Mouse (Mus musculus) kidney, adult 2 months (tissue): ENCODE data around the gene Blm. TPM values are rescaled to one million over a fixed set of nuclear protein-coding genes. Genes with fewer than 3 reads are reported as not detected.
"Not testable (repeated sequence)": the region's sequence is repeated elsewhere in the genome, so short reads cannot be mapped to it uniquely, and the experiment has no call there.

Experiments used
- DNase-seq: peaks from one replicate; pipeline ENCODE4 v3.0.0; 2021
- H3K27ac ChIP-seq: fragments of 200-500 bp; 2 replicates; pipeline ENCODE4 v1.5.1; 2012; ENCODE audit warnings: low read depth, low read length, control low read depth, inconsistent platforms; ENCODE audit not compliant: insufficient read depth
- H3K27me3 ChIP-seq: fragments of 200-500 bp; replicated peaks from 2 replicates; pipeline ENCODE4 v1.6.1; 2012; ENCODE audit warnings: mild to moderate bottlenecking, moderate library complexity, low read length, inconsistent platforms; ENCODE audit not compliant: control insufficient read depth, insufficient read depth
- H3K36me3 ChIP-seq: fragments of 200-500 bp; 2 replicates; pipeline ENCODE4 v1.6.1; 2012; ENCODE audit warnings: mild to moderate bottlenecking, moderate library complexity, low read length, inconsistent platforms; ENCODE audit not compliant: control insufficient read depth, insufficient read depth
- H3K4me1 ChIP-seq: fragments of 200-500 bp; 2 replicates; pipeline ENCODE4 v1.6.1; 2011; ENCODE audit warnings: low read length; ENCODE audit not compliant: control insufficient read depth, insufficient read depth
- H3K4me3 ChIP-seq: fragments of 200-500 bp; 2 replicates; pipeline ENCODE4 v1.5.1; 2011; ENCODE audit warnings: mild to moderate bottlenecking, low read depth, low read length, control low read depth; ENCODE audit not compliant: insufficient read depth
- CTCF ChIP-seq: fragments of 200-500 bp; conservative IDR thresholded peaks from 2 replicates; pipeline ENCODE4 v1.5.1; 2011; ENCODE audit warnings: low read depth, mild to moderate bottlenecking, control low read depth, low read length, moderate library complexity, mixed read lengths; ENCODE audit not compliant: insufficient read depth, insufficient read length
- POLR2A ChIP-seq: fragments of 200-500 bp; IDR thresholded peaks from one replicate; pipeline ENCODE4 v1.6.1; 2011; ENCODE audit warnings: low read depth, low read length, control low read depth
- WGBS: fragments of 180-500 bp; shearing (Covaris S2); methylation state at CpG from one replicate; pipeline ENCODE4 v1.1.7; 2018; 5-methylcytosine and 5-hydroxymethylcytosine counted together
- polyA plus RNA-seq: library from polyadenylated mRNA; depleted of rRNA; stranded (reverse); fragments of >200 nt; gene quantifications from 2 replicates; pipeline ENCODE4 v1.2.3, GENCODE M21; 2012

The Blm gene
- polyA plus RNA-seq, 1 experiment = 0.58 TPM

DNA sequence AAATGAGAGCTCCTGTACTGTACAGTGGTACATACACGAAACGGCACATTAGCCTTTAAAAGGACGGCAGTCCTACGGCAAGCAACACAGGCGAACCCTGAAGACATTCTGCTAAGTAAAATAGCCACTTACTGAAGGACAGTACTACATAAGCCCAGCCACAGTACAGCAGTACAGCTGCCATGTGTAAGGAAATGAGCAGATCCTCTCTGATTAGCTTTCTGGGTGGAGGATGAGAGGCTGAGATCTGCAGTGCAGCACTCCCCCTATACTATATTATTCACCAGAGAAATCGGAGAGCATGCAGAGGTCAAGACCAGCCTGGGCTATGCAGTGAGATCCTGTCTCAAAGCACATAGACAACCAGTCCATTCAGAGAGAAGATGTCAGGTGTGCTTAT is 3.8 kb downstream of the Blm start:
- WGBS = 81% methylated on average over 6 of the region's 6 CpGs
- Histone ChIP-seq H3K4me1 (no peaks in the 10 kb centered on the region), H3K27me3 (no peaks in the 10 kb centered on the region), H3K27ac (no peak overlapping the region), H3K36me3 (no peaks in the 10 kb centered on the region), H3K4me3 (no peak overlapping the region)
- no peak for DNase-seq
- no peak for TF ChIP-seq POLR2A
- TF ChIP-seq CTCF = no peak

DNA sequence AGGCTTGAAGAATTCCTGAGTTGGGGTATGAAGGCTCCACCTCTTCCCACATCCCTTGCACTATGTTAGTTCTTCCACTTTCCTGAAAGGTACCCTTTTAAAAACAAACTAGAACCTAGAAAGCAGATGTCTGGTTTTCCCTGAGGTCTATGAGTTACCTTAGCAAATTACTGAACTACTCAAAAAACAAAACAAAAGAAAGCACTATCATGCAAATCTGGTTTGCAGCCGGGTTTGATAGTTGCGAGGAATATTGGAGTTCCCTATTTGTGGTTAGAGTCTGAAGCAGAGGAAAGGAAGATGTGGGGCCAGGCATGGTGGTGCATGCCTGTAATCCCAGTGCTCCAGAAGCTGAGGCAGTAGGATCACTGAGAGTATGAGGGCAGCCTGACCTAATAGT is 4.3 kb downstream of the Blm start:
- H3K4me3 ChIP-seq = no peak overlapping the region
- no peaks in the 10 kb centered on the region for H3K4me1 ChIP-seq
- 88% methylated on average over 2 of the region's 2 CpGs for WGBS
- no peaks in the 10 kb centered on the region for H3K27me3 ChIP-seq
- H3K36me3 ChIP-seq = no peaks in the 10 kb centered on the region
- no peak overlapping the region for H3K27ac ChIP-seq
- no peak for TF ChIP-seq POLR2A
- TF ChIP-seq CTCF = no peak
- no peak for DNase-seq

DNA sequence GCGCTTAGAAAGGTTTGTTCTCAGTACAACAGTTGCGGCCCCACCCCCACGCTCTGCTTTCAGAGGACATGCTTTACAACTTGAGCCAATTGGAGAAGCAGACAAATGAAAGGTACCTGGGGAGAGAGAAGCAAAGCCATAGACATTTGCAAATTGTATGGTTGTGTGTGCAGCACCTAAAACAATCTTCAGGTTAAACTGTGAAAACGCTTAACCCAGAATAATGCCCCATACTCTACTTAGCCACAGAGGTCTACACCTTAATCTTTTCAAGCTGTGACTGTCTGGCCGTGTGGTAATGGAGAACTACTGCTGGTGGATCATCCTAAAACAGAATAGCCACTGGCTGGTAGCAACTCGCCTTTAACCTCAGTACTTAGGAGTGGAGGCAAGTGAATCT is 8.2 kb downstream of the Blm start:
- no peaks in the 10 kb centered on the region for H3K4me1 ChIP-seq
- H3K27me3 ChIP-seq = no peaks in the 10 kb centered on the region
- WGBS = 84% methylated on average over 6 of the region's 6 CpGs
- TF ChIP-seq CTCF (no peak), POLR2A (no peak)
- H3K27ac ChIP-seq = no peak overlapping the region
- no peak overlapping the region for H3K4me3 ChIP-seq
- H3K36me3 ChIP-seq = no peaks in the 10 kb centered on the region
- DNase-seq = no peak

- no peaks in the 10 kb centered on the region for H3K27me3 ChIP-seq
- no peak for DNase-seq
- H3K27ac ChIP-seq = no peak overlapping the region
- TF ChIP-seq POLR2A = no peak
- no peak for TF ChIP-seq CTCF
- 86% methylated on average over 16 of the region's 16 CpGs for WGBS
- H3K4me3 ChIP-seq = no peak overlapping the region
- no peaks in the 10 kb centered on the region for H3K4me1 ChIP-seq
- no peaks in the 10 kb centered on the region for H3K36me3 ChIP-seq
Measured at GRCm38 (mm10) chr7:80512408-80513085, 22.4 kb downstream of the Blm start.

- WGBS = 97% methylated on average over 26 of the region's 26 CpGs
- H3K27ac ChIP-seq, H3K27me3 ChIP-seq, DNase-seq, H3K4me3 ChIP-seq, H3K36me3 ChIP-seq, H3K4me1 ChIP-seq: not testable (repeated sequence)
Measured at GRCm38 (mm10) chr7:80507697-80508096, 27.2 kb downstream of the Blm start.

- Histone ChIP-seq H3K27ac (no peak overlapping the region), H3K4me1 (no peaks in the 10 kb centered on the region), H3K27me3 (no peaks in the 10 kb centered on the region), H3K4me3 (no peak overlapping the region), H3K36me3 (no peaks in the 10 kb centered on the region)
- DNase-seq = no peak
- TF ChIP-seq POLR2A = no peak
- no peak for TF ChIP-seq CTCF
- WGBS = 73% methylated on average over 3 of the region's 3 CpGs
Measured at GRCm38 (mm10) chr7:80506007-80506406, 28.9 kb downstream of the Blm start.

- Histone ChIP-seq H3K27me3 (no peaks in the 10 kb centered on the region), H3K4me3 (no peak overlapping the region), H3K4me1 (no peaks in the 10 kb centered on the region), H3K27ac (no peak overlapping the region), H3K36me3 (no peaks in the 10 kb centered on the region)
- no peak for TF ChIP-seq CTCF
- no peak for TF ChIP-seq POLR2A
- WGBS = 97% methylated on average over 3 of the region's 3 CpGs
- DNase-seq = no peak
Measured at GRCm38 (mm10) chr7:80504920-80505319, 30.0 kb downstream of the Blm start.
